Mouse (Mus musculus) forebrain, embryonic 11.5 days (tissue): ENCODE data around the gene Hsd17b14. TPM values are rescaled to one million over a fixed set of nuclear protein-coding genes. Genes with fewer than 3 reads are reported as not detected.
"Not testable (repeated sequence)": the region's sequence is repeated elsewhere in the genome, so short reads cannot be mapped to it uniquely, and the experiment has no call there.

Experiments
- ATAC-seq: fragments of 200-750 bp; cut with Nextera tagmentation; replicated peaks from 2 replicates; pipeline ENCODE4 v1.8.0; 2017; ENCODE audit warnings: moderate TSS enrichment; ENCODE audit not compliant: low FRiP score
- DNase-seq: peaks from one replicate; pipeline ENCODE4 v3.0.0-alpha.2; 2017; ENCODE audit warnings: low spot score
- H3K27ac ChIP-seq: fragments of 300-500 bp; sonication (generic); 2 replicates; pipeline ENCODE4 v1.5.1; 2014; ENCODE audit warnings: low read depth, low read length
- H3K27me3 ChIP-seq: fragments of 300-500 bp; sonication (generic); 2 replicates; pipeline ENCODE4 v1.6.1; 2014; ENCODE audit warnings: mild to moderate bottlenecking, low read length, mixed read lengths; ENCODE audit not compliant: control insufficient read depth, insufficient read depth
- H3K36me3 ChIP-seq: fragments of 300-500 bp; sonication (generic); 2 replicates; pipeline ENCODE4 v1.6.1; 2014; ENCODE audit warnings: mild to moderate bottlenecking, low read length, moderate library complexity, mixed read lengths; ENCODE audit not compliant: control insufficient read depth, insufficient read depth
- H3K4me1 ChIP-seq: fragments of 300-500 bp; sonication (generic); replicated peaks from 2 replicates; pipeline ENCODE4 v1.6.1; 2014; ENCODE audit warnings: low read length, mixed read lengths; ENCODE audit not compliant: control insufficient read depth, insufficient read depth
- H3K4me2 ChIP-seq: fragments of 300-500 bp; sonication (generic); 2 replicates; pipeline ENCODE4 v1.6.1; 2014; ENCODE audit warnings: low read depth, mild to moderate bottlenecking, low read length, moderate library complexity, mixed read lengths; ENCODE audit not compliant: severe bottlenecking
- H3K4me3 ChIP-seq: fragments of 300-500 bp; sonication (generic); 2 replicates; pipeline ENCODE4 v1.5.1; 2014; ENCODE audit warnings: low read depth, low read length
- H3K9ac ChIP-seq: fragments of 300-500 bp; sonication (generic); 2 replicates; pipeline ENCODE4 v1.6.1; 2014; ENCODE audit warnings: low read length
- H3K9me3 ChIP-seq: fragments of 300-500 bp; sonication (generic); 2 replicates; pipeline ENCODE4 v1.6.1; 2016; ENCODE audit warnings: low read length, mixed read lengths; ENCODE audit not compliant: control insufficient read depth
- WGBS: fragments of 180-500 bp; shearing (Covaris S2); extraction: QIAGEN DNeasy Blood & Tissue Kit; methylation state at CpG from one replicate; pipeline ENCODE4 v1.1.7; 2014; 5-methylcytosine and 5-hydroxymethylcytosine counted together
- polyA plus RNA-seq: library from polyadenylated mRNA; unstranded; fragments of >200 nt; fragmentation: Nextera tagmentation; extraction: Ambion mirVana; gene quantifications from 2 replicates; pipeline ENCODE4 v1.2.1, GENCODE M21; 2014

The Hsd17b14 gene
- 0.25 and 1.2 TPM in 2 replicates for polyA plus RNA-seq

GRCm38 (mm10) chr7:45554744-45555143, at the start of gene Hsd17b14:
Gene Hsd17b14, plus strand, starts transcription at chr7:45554893.
- Histone ChIP-seq H3K4me2 (no peak within 1 kb of the TSS), H3K9me3 (no peaks in the 10 kb centered on the region), H3K27me3 (no peaks in the 10 kb centered on the region), H3K9ac (no peak within 1 kb of the TSS), H3K36me3 (no peaks in the 10 kb centered on the region), H3K4me3 (no peak within 1 kb of the TSS), H3K27ac (no peak within 1 kb of the TSS), H3K4me1 (no peaks in the 10 kb centered on the region)
- DNase-seq (no peak), ATAC-seq (no peak)
- WGBS, result 41% methylated on average over 8 of the region's 8 CpGs

GRCm38 (mm10) chr7:45507583-45507982, 47.1 kb upstream of the Hsd17b14 start:
- no peak overlapping the region for H3K4me2 ChIP-seq
- H3K27me3 ChIP-seq, result no peaks in the 10 kb centered on the region
- H3K4me1 ChIP-seq, result peaks cover 7% of the 10 kb centered on the region; the same call in 1 of the 2 replicates
- H3K36me3 ChIP-seq, result no peaks in the 10 kb centered on the region; the same call in 1 of the 2 replicates
- ATAC-seq (no peak), DNase-seq (no peak)
- 90% methylated on average over 6 of the region's 6 CpGs for WGBS
- no peak overlapping the region for H3K4me3 ChIP-seq
- no peak overlapping the region for H3K27ac ChIP-seq
- no peaks in the 10 kb centered on the region for H3K9me3 ChIP-seq
- no peak overlapping the region for H3K9ac ChIP-seq

GRCm38 (mm10) chr7:45508561-45508960, 46.1 kb upstream of the Hsd17b14 start:
- Histone ChIP-seq H3K27me3 (no peaks in the 10 kb centered on the region), H3K27ac (no peak overlapping the region), H3K4me1 (peaks cover 7% of the 10 kb centered on the region; the same call in 1 of the 2 replicates), H3K4me3 (no peak overlapping the region), H3K9ac (no peak overlapping the region), H3K4me2 (no peak overlapping the region), H3K36me3 (no peaks in the 10 kb centered on the region; the same call in 1 of the 2 replicates), H3K9me3 (no peaks in the 10 kb centered on the region)
- ATAC-seq (no peak), DNase-seq (no peak)
- 91% methylated on average over 6 of the region's 6 CpGs for WGBS

- Histone ChIP-seq H3K4me2 (peak overlapping the region; percentile 72), H3K9ac (peak overlapping the region; percentile 73), H3K27ac (no peak overlapping the region), H3K27me3 (no peaks in the 10 kb centered on the region), H3K4me1 (peaks cover 7% of the 10 kb centered on the region; the same call in 1 of the 2 replicates), H3K9me3 (no peaks in the 10 kb centered on the region), H3K4me3 (peak overlapping the region; percentile 61), H3K36me3 (no peaks in the 10 kb centered on the region; the same call in 1 of the 2 replicates)
- DNase-seq, result no peak
- ATAC-seq, result peak; percentile 11; the same call in 1 of the 2 replicates
- 53% methylated on average over 19 of the region's 19 CpGs for WGBS
Measured at GRCm38 (mm10) chr7:45509181-45509882, 45.4 kb upstream of the Hsd17b14 start.

GRCm38 (mm10) chr7:45509912-45510787, 44.5 kb upstream of the Hsd17b14 start, which contains the start of gene Nucb1:
Gene Nucb1, minus strand, starts transcription at chr7:45510406.
- H3K4me3 ChIP-seq, result peak within 1 kb of the TSS; percentile 61
- WGBS, result under 1% methylated on average over 44 of the region's 44 CpGs

GRCm38 (mm10) chr7:45514411-45514810, 40.3 kb upstream of the Hsd17b14 start:
- H3K9me3 ChIP-seq, result no peaks in the 10 kb centered on the region
- WGBS, result 88% methylated on average over 7 of the region's 7 CpGs
- peaks cover 3% of the 10 kb centered on the region; the same call in 1 of the 2 replicates for H3K4me1 ChIP-seq
- H3K9ac ChIP-seq, result no peak overlapping the region
- ATAC-seq (no peak), DNase-seq (no peak)
- H3K27me3 ChIP-seq, result no peaks in the 10 kb centered on the region
- no peaks in the 10 kb centered on the region for H3K36me3 ChIP-seq
- no peak overlapping the region for H3K27ac ChIP-seq
- no peak overlapping the region for H3K4me2 ChIP-seq
- no peak overlapping the region for H3K4me3 ChIP-seq

More at GRCm38 (mm10) chr7:45509912-45510787, 44.5 kb upstream of the Hsd17b14 start, which contains the start of gene Nucb1:
- H3K4me1 ChIP-seq, result peaks cover 7% of the 10 kb centered on the region; the same call in 1 of the 2 replicates
- H3K36me3 ChIP-seq, result no peaks in the 10 kb centered on the region; the same call in 1 of the 2 replicates
- H3K27me3 ChIP-seq, result no peaks in the 10 kb centered on the region
- peak within 1 kb of the TSS; percentile 72 for H3K4me2 ChIP-seq
- DNase-seq, result peak; percentile 93
- H3K9me3 ChIP-seq, result no peaks in the 10 kb centered on the region
- peak within 1 kb of the TSS; percentile 73 for H3K9ac ChIP-seq
- H3K27ac ChIP-seq, result peak within 1 kb of the TSS; percentile 86
- peak; percentile 89 for ATAC-seq

GRCm38 (mm10) chr7:45515436-45515835, 39.3 kb upstream of the Hsd17b14 start:
- H3K4me1 ChIP-seq, result no peaks in the 10 kb centered on the region; the same call in 1 of the 2 replicates
- 26% methylated on average over 16 of the region's 16 CpGs for WGBS
- peak overlapping the region; percentile 1; the same call in 1 of the 2 replicates for H3K4me2 ChIP-seq
- no peaks in the 10 kb centered on the region for H3K36me3 ChIP-seq
- H3K9me3 ChIP-seq, result no peaks in the 10 kb centered on the region
- H3K27me3 ChIP-seq, result no peaks in the 10 kb centered on the region
- H3K27ac ChIP-seq, result no peak overlapping the region
- no peak overlapping the region for H3K4me3 ChIP-seq
- ATAC-seq (no peak), DNase-seq (peak; percentile 61)
- no peak overlapping the region for H3K9ac ChIP-seq

- not testable (repeated sequence) for H3K4me2 ChIP-seq, H3K9me3 ChIP-seq, ATAC-seq, H3K4me1 ChIP-seq, DNase-seq, H3K9ac ChIP-seq, H3K27me3 ChIP-seq, H3K36me3 ChIP-seq, H3K27ac ChIP-seq, H3K4me3 ChIP-seq
- 72% methylated on average over 5 of the region's 5 CpGs for WGBS
Measured at GRCm38 (mm10) chr7:45516846-45517245, 37.8 kb upstream of the Hsd17b14 start.
